ENCODE assay signal across 34 mouse cellular contexts in the genomic region with DNA sequence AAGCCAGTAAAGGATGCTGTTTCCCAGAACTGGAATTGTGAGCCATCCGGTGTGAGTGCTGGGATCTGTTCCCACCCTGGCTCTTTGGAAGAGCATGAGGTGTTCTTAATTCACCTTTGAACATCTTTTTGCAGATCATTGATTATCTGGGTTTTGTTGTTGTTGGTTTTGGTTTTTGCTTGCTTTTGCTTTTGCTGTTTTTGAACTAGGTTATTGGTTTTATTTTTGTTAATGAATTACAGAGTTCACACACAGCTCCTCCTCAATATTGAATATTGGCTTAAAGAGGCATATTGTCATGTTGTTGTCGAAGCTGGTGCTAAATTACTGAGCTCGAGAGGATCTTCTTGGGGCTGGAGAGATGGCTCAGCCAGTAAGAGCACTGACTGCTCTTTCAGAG.
"Had no signal": no experiment of that assay in that cellular context is flagged by ENCODE, and none has a peak within 500 bp of the region (broad histone marks: within the 10 kb centered on the region; RNA-seq: fewer than 3 reads in every experiment).

No protein-coding gene starts in this region.

- H3K9me3 ChIP-seq: heart, embryonic 10.5 days; heart, embryonic 13.5 days; heart, embryonic 15.5 days; hindbrain, embryonic 12.5 days; hindbrain, embryonic 13.5 days; hindbrain, embryonic 15.5 days; intestine, embryonic 15.5 days; kidney, embryonic 15.5 days had no signal

- H3K4me2 ChIP-seq: heart, embryonic 11.5 days; heart, embryonic 12.5 days; heart, embryonic 13.5 days; heart, embryonic 15.5 days; hindbrain, embryonic 12.5 days; hindbrain, embryonic 13.5 days; hindbrain, embryonic 14.5 days; hindbrain, embryonic 15.5 days; intestine, embryonic 15.5 days; kidney, embryonic 15.5 days had no signal

- H3K9ac ChIP-seq: heart, embryonic 12.5 days; heart, embryonic 13.5 days; heart, embryonic 15.5 days; hindbrain, embryonic 12.5 days; hindbrain, embryonic 13.5 days; hindbrain, embryonic 14.5 days; hindbrain, embryonic 15.5 days; intestine, embryonic 15.5 days; kidney, embryonic 15.5 days had no signal

- H3K4me3 ChIP-seq: heart, adult 2 months; heart, embryonic 10.5 days; heart, embryonic 12.5 days; heart, embryonic 13.5 days; heart, embryonic 15.5 days; hindbrain, embryonic 10.5 days; hindbrain, embryonic 12.5 days; hindbrain, embryonic 13.5 days; hindbrain, embryonic 15.5 days; intestine, embryonic 15.5 days; kidney, embryonic 15.5 days; layer of hippocampus, adult 2 months had no signal

- H3K4me1 ChIP-seq: heart, embryonic 10.5 days; hindbrain, embryonic 10.5 days; hindbrain, embryonic 12.5 days; hindbrain, embryonic 13.5 days; hindbrain, embryonic 15.5 days had no signal

- DNase-seq: heart, adult 2 months; heart, postnatal 10 days; heart, postnatal 14 days; heart, postnatal 36 days; heart, postnatal 4 days; kidney, adult 11 months; kidney, adult 18-20 months; kidney, adult 8-10 months; kidney, adult 9 months; kidney, postnatal 10 days; kidney, postnatal 14 days; kidney, postnatal 25 days; kidney, postnatal 4 days; layer of hippocampus, adult 9-11 months; layer of hippocampus, postnatal 36 days had no signal

- H3K27ac ChIP-seq: heart, adult 2 months; heart, embryonic 10.5 days; heart, embryonic 13.5 days; heart, embryonic 15.5 days; hindbrain, embryonic 10.5 days; hindbrain, embryonic 12.5 days; hindbrain, embryonic 13.5 days; hindbrain, embryonic 14.5 days; hindbrain, embryonic 15.5 days; hindbrain, postnatal 0 days; intestine, embryonic 15.5 days; kidney, embryonic 15.5 days; kidney, postnatal 0 days; layer of hippocampus, adult 2 months had no signal

- H3K36me3 ChIP-seq: hindbrain, embryonic 13.5 days; hindbrain, embryonic 15.5 days; intestine, embryonic 15.5 days had no signal

- ATAC-seq: hindbrain, embryonic 16.5 days; hindbrain, postnatal 0 days; inflammation-experienced regulatory T-cells, adult 6 months; intestine, embryonic 15.5 days; intestine, embryonic 16.5 days; intestine, postnatal 0 days had no signal

- H3K27me3 ChIP-seq: heart, embryonic 12.5 days; heart, embryonic 13.5 days; heart, embryonic 15.5 days; hindbrain, embryonic 12.5 days; hindbrain, embryonic 13.5 days; hindbrain, embryonic 15.5 days; intestine, embryonic 15.5 days; kidney, embryonic 15.5 days had no signal
